Mouse (Mus musculus) c-Kit-positive CD71-positive TER-119-negative erythroid progenitor cells, embryonic 14.5 days (primary cell): ENCODE measurements around the gene Ccdc69.

Experiments used
- DNase-seq: peaks from one replicate; pipeline ENCODE4 v3.0.0-alpha.2; 2013; ENCODE audit warnings: low read depth

The Ccdc69 gene

GRCm38 (mm10) chr11:55008230-55008629 is 69.7 kb downstream of the Ccdc69 start:
- DNase-seq: no peak

- no peak for DNase-seq
Observed at GRCm38 (mm10) chr11:55005684-55006083, 72.2 kb downstream of the Ccdc69 start.

- no peak for DNase-seq
Observed at GRCm38 (mm10) chr11:55004970-55005502, 72.9 kb downstream of the Ccdc69 start.
